Mouse (Mus musculus): Measurements from ENCODE around the gene Ugt2a2. TPM values are rescaled to one million over a fixed set of nuclear protein-coding genes. Genes with fewer than 3 reads are reported as not detected.
"Not testable (repeated sequence)": the region's sequence is repeated elsewhere in the genome, so short reads cannot be mapped to it uniquely, and the experiment has no call there.

Ugt2a2 gene
- polyA plus RNA-seq (2014; fragmentation: Nextera tagmentation; extraction: Ambion mirVana): not detected in 2 replicates

- Histone ChIP-seq H3K9me3 (ENCODE audit: control insufficient read depth, low read length) (no peaks in the 10 kb centered on the region), H3K4me2 (ENCODE audit: low read depth, low read length) (no peak within 1 kb of the TSS), H3K4me1 (ENCODE audit: control insufficient read depth, insufficient read depth, low read length) (no peaks in the 10 kb centered on the region), H3K27me3 (ENCODE audit: control insufficient read depth, insufficient read depth, low read length) (no peaks in the 10 kb centered on the region), H3K36me3 (ENCODE audit: control insufficient read depth, insufficient read depth, low read length) (no peaks in the 10 kb centered on the region), H3K4me3 (ENCODE audit: low read depth, low read length) (no peak within 1 kb of the TSS), H3K9ac (replicated peaks; ENCODE audit: low read depth, low read length) (no peak within 1 kb of the TSS), H3K27ac (ENCODE audit: low read depth, low read length) (no peak within 1 kb of the TSS)
- WGBS: 79% methylated on average over 5 of the region's 5 CpGs
- no peak for ATAC-seq (ENCODE audit: low read depth)
Measured at GRCm38 (mm10) chr5:87482160-87482559, at the start of gene Ugt2a2. Gene Ugt2a2, minus strand, starts transcription at chr5:87482260.

GRCm38 (mm10) chr5:87523561-87523960 is 41.5 kb upstream of the Ugt2a2 start:
- WGBS: 95% methylated on average over 2 of the region's 2 CpGs

GRCm38 (mm10) chr5:87505776-87506458 is 23.9 kb upstream of the Ugt2a2 start:
- Histone ChIP-seq H3K4me3 (ENCODE audit: low read depth, low read length) (no peak overlapping the region), H3K36me3 (ENCODE audit: control insufficient read depth, insufficient read depth, low read length) (no peaks in the 10 kb centered on the region), H3K27me3 (ENCODE audit: control insufficient read depth, insufficient read depth, low read length) (no peaks in the 10 kb centered on the region), H3K9me3 (ENCODE audit: control insufficient read depth, low read length) (no peaks in the 10 kb centered on the region), H3K4me1 (ENCODE audit: control insufficient read depth, insufficient read depth, low read length) (no peaks in the 10 kb centered on the region), H3K9ac (replicated peaks; ENCODE audit: low read depth, low read length) (no peak overlapping the region), H3K4me2 (ENCODE audit: low read depth, low read length) (no peak overlapping the region), H3K27ac (ENCODE audit: low read depth, low read length) (no peak overlapping the region)
- ATAC-seq (ENCODE audit: low read depth): no peak
- WGBS: 70% methylated on average over 4 of the region's 4 CpGs

More at GRCm38 (mm10) chr5:87523561-87523960, 41.5 kb upstream of the Ugt2a2 start:
- not testable (repeated sequence) for H3K4me2 ChIP-seq (ENCODE audit: low read depth, low read length); H3K4me1 ChIP-seq (ENCODE audit: control insufficient read depth, insufficient read depth, low read length); H3K9ac ChIP-seq (replicated peaks; ENCODE audit: low read depth, low read length); ATAC-seq (ENCODE audit: low read depth); H3K4me3 ChIP-seq (ENCODE audit: low read depth, low read length); H3K27ac ChIP-seq (ENCODE audit: low read depth, low read length); H3K36me3 ChIP-seq (ENCODE audit: control insufficient read depth, insufficient read depth, low read length); H3K9me3 ChIP-seq (ENCODE audit: control insufficient read depth, low read length); H3K27me3 ChIP-seq (ENCODE audit: control insufficient read depth, insufficient read depth, low read length)

GRCm38 (mm10) chr5:87502687-87503086 is 20.6 kb upstream of the Ugt2a2 start:
- Histone ChIP-seq H3K9ac (replicated peaks; ENCODE audit: low read depth, low read length) (no peak overlapping the region), H3K36me3 (ENCODE audit: control insufficient read depth, insufficient read depth, low read length) (no peaks in the 10 kb centered on the region), H3K27ac (ENCODE audit: low read depth, low read length) (no peak overlapping the region), H3K27me3 (ENCODE audit: control insufficient read depth, insufficient read depth, low read length) (no peaks in the 10 kb centered on the region), H3K4me2 (ENCODE audit: low read depth, low read length) (no peak overlapping the region), H3K4me1 (ENCODE audit: control insufficient read depth, insufficient read depth, low read length) (no peaks in the 10 kb centered on the region), H3K4me3 (ENCODE audit: low read depth, low read length) (no peak overlapping the region), H3K9me3 (ENCODE audit: control insufficient read depth, low read length) (no peaks in the 10 kb centered on the region)
- no peak for ATAC-seq (ENCODE audit: low read depth)
- WGBS: 62% methylated on average over 1 of the region's 1 CpGs

- Histone ChIP-seq H3K9me3 (ENCODE audit: control insufficient read depth, low read length) (no peaks in the 10 kb centered on the region), H3K4me3 (ENCODE audit: low read depth, low read length) (no peak overlapping the region), H3K9ac (replicated peaks; ENCODE audit: low read depth, low read length) (no peak overlapping the region), H3K36me3 (ENCODE audit: control insufficient read depth, insufficient read depth, low read length) (no peaks in the 10 kb centered on the region), H3K27me3 (ENCODE audit: control insufficient read depth, insufficient read depth, low read length) (no peaks in the 10 kb centered on the region), H3K27ac (ENCODE audit: low read depth, low read length) (no peak overlapping the region), H3K4me2 (ENCODE audit: low read depth, low read length) (no peak overlapping the region), H3K4me1 (ENCODE audit: control insufficient read depth, insufficient read depth, low read length) (no peaks in the 10 kb centered on the region)
- ATAC-seq (ENCODE audit: low read depth): no peak
Measured at GRCm38 (mm10) chr5:87499341-87499740, 17.3 kb upstream of the Ugt2a2 start.

- Histone ChIP-seq H3K9me3 (ENCODE audit: control insufficient read depth, low read length) (no peaks in the 10 kb centered on the region), H3K4me1 (ENCODE audit: control insufficient read depth, insufficient read depth, low read length) (no peaks in the 10 kb centered on the region), H3K9ac (replicated peaks; ENCODE audit: low read depth, low read length) (no peak overlapping the region), H3K4me3 (ENCODE audit: low read depth, low read length) (no peak overlapping the region), H3K27ac (ENCODE audit: low read depth, low read length) (no peak overlapping the region), H3K36me3 (ENCODE audit: control insufficient read depth, insufficient read depth, low read length) (no peaks in the 10 kb centered on the region), H3K27me3 (ENCODE audit: control insufficient read depth, insufficient read depth, low read length) (no peaks in the 10 kb centered on the region), H3K4me2 (ENCODE audit: low read depth, low read length) (no peak overlapping the region)
- ATAC-seq (ENCODE audit: low read depth): no peak
Measured at GRCm38 (mm10) chr5:87498936-87499335, 16.9 kb upstream of the Ugt2a2 start.

- Histone ChIP-seq H3K4me2 (ENCODE audit: low read depth, low read length) (no peak within 1 kb of the TSS), H3K9ac (replicated peaks; ENCODE audit: low read depth, low read length) (no peak within 1 kb of the TSS)
- 91% methylated on average over 1 of the region's 1 CpGs for WGBS
Measured at GRCm38 (mm10) chr5:87490771-87491170, 8.7 kb upstream of the Ugt2a2 start, which contains the start of gene Ugt2a1. Gene Ugt2a1, minus strand, starts transcription at chr5:87490871.

GRCm38 (mm10) chr5:87486706-87487105 is 4.6 kb upstream of the Ugt2a2 start, which contains the start of gene Gm43638:
Gene Gm43638, minus strand, starts transcription at chr5:87486806.
- not testable (repeated sequence) for H3K27ac ChIP-seq (ENCODE audit: low read depth, low read length); H3K4me3 ChIP-seq (ENCODE audit: low read depth, low read length); H3K9me3 ChIP-seq (ENCODE audit: control insufficient read depth, low read length); H3K36me3 ChIP-seq (ENCODE audit: control insufficient read depth, insufficient read depth, low read length); ATAC-seq (ENCODE audit: low read depth); H3K4me1 ChIP-seq (ENCODE audit: control insufficient read depth, insufficient read depth, low read length); H3K9ac ChIP-seq (replicated peaks; ENCODE audit: low read depth, low read length); H3K27me3 ChIP-seq (ENCODE audit: control insufficient read depth, insufficient read depth, low read length); H3K4me2 ChIP-seq (ENCODE audit: low read depth, low read length)
- WGBS: 89% methylated on average over 1 of the region's 1 CpGs

More at GRCm38 (mm10) chr5:87490771-87491170, 8.7 kb upstream of the Ugt2a2 start, which contains the start of gene Ugt2a1:
- no peak for ATAC-seq (ENCODE audit: low read depth)
- Histone ChIP-seq H3K27me3 (ENCODE audit: control insufficient read depth, insufficient read depth, low read length) (no peaks in the 10 kb centered on the region), H3K36me3 (ENCODE audit: control insufficient read depth, insufficient read depth, low read length) (no peaks in the 10 kb centered on the region), H3K4me3 (ENCODE audit: low read depth, low read length) (no peak within 1 kb of the TSS), H3K9me3 (ENCODE audit: control insufficient read depth, low read length) (no peaks in the 10 kb centered on the region), H3K27ac (ENCODE audit: low read depth, low read length) (no peak within 1 kb of the TSS), H3K4me1 (ENCODE audit: control insufficient read depth, insufficient read depth, low read length) (no peaks in the 10 kb centered on the region)

GRCm38 (mm10) chr5:87458810-87459209 is 23.2 kb downstream of the Ugt2a2 start:
- no peaks in the 10 kb centered on the region for H3K9me3 ChIP-seq (ENCODE audit: control insufficient read depth, low read length)
- no peak overlapping the region for H3K9ac ChIP-seq (replicated peaks; ENCODE audit: low read depth, low read length)
- H3K4me2 ChIP-seq (ENCODE audit: low read depth, low read length): no peak overlapping the region
- 35% methylated on average over 1 of the region's 1 CpGs for WGBS
- H3K36me3 ChIP-seq (ENCODE audit: control insufficient read depth, insufficient read depth, low read length): no peaks in the 10 kb centered on the region
- H3K27ac ChIP-seq (ENCODE audit: low read depth, low read length): no peak overlapping the region
- no peaks in the 10 kb centered on the region for H3K27me3 ChIP-seq (ENCODE audit: control insufficient read depth, insufficient read depth, low read length)
- ATAC-seq (ENCODE audit: low read depth): no peak
- H3K4me3 ChIP-seq (ENCODE audit: low read depth, low read length): no peak overlapping the region
- no peaks in the 10 kb centered on the region for H3K4me1 ChIP-seq (ENCODE audit: control insufficient read depth, insufficient read depth, low read length)

Data from neural tube, embryonic 14.5 days (tissue).